Mouse (Mus musculus): Measurements from ENCODE around the gene Cel. TPM values are rescaled to one million over a fixed set of nuclear protein-coding genes. Genes with fewer than 3 reads are reported as not detected.

The Cel gene
- total RNA-seq, 2 experiments from 2014 or later = not detected

DNA sequence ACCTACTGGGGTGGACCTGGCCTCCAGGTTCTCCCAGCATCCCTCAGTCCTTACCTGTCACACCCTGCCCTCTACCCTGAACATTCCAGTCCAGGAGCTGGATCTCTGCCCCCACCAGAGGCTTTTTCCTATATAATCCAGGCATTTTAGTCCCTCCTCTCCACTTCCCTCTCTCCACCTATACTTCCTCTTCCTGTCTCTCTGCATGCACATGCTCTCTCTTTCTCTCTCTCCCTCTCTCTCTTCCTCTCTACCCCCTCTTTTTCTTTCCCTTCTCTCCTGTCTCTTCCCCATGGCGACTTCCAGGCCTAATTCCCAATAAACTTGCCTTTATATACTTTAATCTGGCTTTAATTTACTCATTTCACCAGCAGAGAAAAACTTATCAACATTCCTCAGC lies 25.4 kb upstream of the Cel start:
- ATAC-seq (replicated peaks; ENCODE audit: low FRiP score, poor library complexity, severe bottlenecking) = no peak

- ATAC-seq (replicated peaks; ENCODE audit: low FRiP score, poor library complexity, severe bottlenecking) = no peak
Measured at GRCm38 (mm10) chr2:28585730-28586129, 22.5 kb upstream of the Cel start.

GRCm38 (mm10) chr2:28585043-28585571 lies 21.9 kb upstream of the Cel start:
- peak; percentile 79 for ATAC-seq (replicated peaks; ENCODE audit: low FRiP score, poor library complexity, severe bottlenecking)

- no peak for ATAC-seq (replicated peaks; ENCODE audit: low FRiP score, poor library complexity, severe bottlenecking)
Measured at GRCm38 (mm10) chr2:28583651-28584050, 20.4 kb upstream of the Cel start, which contains the start of gene Gtf3c5. TSS of gene Gtf3c5 (minus strand) at chr2:28583751.

DNA sequence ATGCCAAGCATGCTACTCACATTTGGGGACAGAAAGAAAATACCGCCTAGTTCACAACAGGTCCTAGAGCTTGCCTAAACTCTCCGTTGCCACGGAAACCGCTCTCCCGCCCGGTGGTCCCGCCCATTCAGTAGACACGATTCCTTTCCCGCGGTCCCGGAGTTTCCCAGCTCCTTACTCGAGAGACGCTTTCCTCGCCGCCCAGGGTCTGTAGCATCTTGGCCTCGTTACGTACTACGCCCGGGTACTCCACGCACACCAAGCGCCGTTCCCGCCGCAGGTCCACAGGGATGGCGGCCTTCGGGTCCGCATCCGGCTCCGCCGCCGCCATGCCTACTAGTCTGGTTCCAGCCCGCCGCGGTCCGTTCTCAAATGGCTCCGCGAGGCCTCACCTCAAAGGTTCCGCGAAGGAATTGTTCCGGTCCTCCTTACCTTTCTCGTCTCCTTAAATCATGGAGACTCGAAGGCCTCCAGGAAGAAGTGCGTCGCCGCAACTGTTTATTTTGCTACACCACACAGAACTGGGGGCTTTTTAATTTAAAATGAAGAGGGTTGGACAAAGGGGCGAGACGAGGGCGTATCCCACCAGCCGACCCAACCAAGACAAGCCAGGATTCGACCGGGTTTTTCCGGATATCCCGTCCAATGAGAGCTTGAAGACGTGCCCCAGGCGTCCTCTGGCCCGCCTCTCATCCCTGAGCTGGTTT lies 19.6 kb upstream of the Cel start:
- peak; percentile 87 for ATAC-seq (replicated peaks; ENCODE audit: low FRiP score, poor library complexity, severe bottlenecking)

DNA sequence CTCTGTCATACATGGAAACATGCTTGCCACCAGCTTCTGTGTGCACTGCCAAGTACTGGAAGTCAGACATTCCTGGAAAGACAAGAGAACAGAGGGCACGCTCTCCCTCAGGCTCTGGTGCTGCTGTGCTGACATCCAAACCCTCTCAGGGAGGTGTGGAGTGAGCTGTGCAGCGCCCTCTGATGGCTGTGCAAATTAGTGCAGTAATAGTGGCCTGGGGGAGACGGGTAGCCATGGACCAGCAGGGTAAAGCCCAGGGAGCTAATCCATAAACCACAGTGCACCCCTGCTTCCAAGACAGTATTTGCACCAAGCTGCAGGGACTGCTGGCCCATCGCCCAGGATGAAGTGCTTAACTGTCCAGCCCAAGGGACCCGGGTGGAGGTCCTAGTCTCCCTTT lies 14.8 kb upstream of the Cel start:
- 0 out of 2 replicates have a peak, but pooled peaks have one; percentile 27 for ATAC-seq (replicated peaks; ENCODE audit: low FRiP score, poor library complexity, severe bottlenecking)

GRCm38 (mm10) chr2:28576815-28577214 lies 13.6 kb upstream of the Cel start:
- no peak for ATAC-seq (replicated peaks; ENCODE audit: low FRiP score, poor library complexity, severe bottlenecking)

- no peak for ATAC-seq (replicated peaks; ENCODE audit: low FRiP score, poor library complexity, severe bottlenecking)
Measured at GRCm38 (mm10) chr2:28575341-28575740, 12.1 kb upstream of the Cel start.

DNA sequence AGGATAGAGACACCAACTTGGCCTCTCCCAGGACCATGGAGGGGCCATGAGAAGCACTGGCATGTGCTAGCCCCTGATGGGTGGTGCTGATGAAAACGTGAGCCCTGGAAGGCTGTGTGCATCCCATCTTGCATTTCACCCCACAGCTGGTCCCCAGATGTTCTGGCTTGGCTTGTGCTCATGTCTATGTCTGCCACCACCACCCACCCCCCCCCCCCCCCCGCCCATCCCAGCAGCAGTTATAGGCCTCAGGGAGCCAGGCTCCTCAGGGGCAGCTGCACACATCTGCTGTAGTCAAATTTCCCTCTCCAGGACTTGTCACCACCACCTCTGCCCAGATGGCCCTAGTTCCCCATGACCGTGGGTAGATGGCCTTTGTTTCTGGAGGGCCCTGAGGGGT lies 6.7 kb upstream of the Cel start:
- ATAC-seq (replicated peaks; ENCODE audit: low FRiP score, poor library complexity, severe bottlenecking) = no peak

DNA sequence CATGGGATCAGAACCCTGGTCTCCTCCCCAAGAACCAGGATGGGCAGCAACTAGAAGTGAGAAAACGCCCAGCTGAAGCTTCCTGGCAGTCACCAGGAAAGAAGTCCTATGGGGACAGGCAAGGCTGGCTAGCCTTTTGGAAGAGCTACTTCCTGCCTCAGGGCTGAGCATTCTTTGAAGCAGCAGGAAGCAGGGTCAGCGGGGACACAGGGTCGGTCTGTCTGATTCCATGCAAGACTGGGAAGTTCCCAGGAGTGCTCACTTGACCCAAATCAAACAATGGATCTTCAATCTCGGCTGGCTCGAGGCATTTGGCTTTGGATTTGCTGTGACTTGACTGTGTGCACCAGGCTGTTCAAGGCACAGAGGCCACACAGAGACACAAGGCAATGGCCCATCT lies 3.3 kb upstream of the Cel start:
- ATAC-seq (replicated peaks; ENCODE audit: low FRiP score, poor library complexity, severe bottlenecking) = no peak

- no peak for ATAC-seq (replicated peaks; ENCODE audit: low FRiP score, poor library complexity, severe bottlenecking)
Measured at GRCm38 (mm10) chr2:28564380-28564779, 1.2 kb upstream of the Cel start.

- no peak for ATAC-seq (replicated peaks; ENCODE audit: low FRiP score, poor library complexity, severe bottlenecking)
Measured at GRCm38 (mm10) chr2:28563830-28564229, 627 bp upstream of the Cel start.

- ATAC-seq (replicated peaks; ENCODE audit: low FRiP score, poor library complexity, severe bottlenecking) = no peak
Measured at GRCm38 (mm10) chr2:28557452-28557851, 5.8 kb downstream of the Cel start.

DNA sequence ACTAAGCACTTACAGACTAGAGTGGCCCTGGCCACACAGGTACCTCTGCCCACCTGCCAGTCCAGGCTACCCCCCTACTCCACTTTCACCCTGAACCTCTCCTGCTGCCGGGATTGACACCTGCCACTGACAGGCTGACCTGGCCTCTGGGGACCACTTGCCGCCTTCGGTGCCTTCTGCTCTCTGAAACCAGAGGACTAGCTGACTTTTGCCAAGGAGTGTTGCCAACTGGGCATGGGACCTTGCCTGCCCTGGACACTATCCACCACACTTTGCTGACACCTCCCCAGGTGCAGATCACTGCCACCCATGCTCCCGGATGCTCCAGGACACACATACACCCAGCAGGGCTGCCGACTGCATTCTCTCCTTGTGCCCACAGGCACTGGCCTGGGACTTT lies 10.9 kb downstream of the Cel start:
- no peak for ATAC-seq (replicated peaks; ENCODE audit: low FRiP score, poor library complexity, severe bottlenecking)

- no peak for ATAC-seq (replicated peaks; ENCODE audit: low FRiP score, poor library complexity, severe bottlenecking)
Measured at GRCm38 (mm10) chr2:28549157-28549556, 14.0 kb downstream of the Cel start.

GRCm38 (mm10) chr2:28547237-28548172 lies 15.7 kb downstream of the Cel start:
- ATAC-seq (replicated peaks; ENCODE audit: low FRiP score, poor library complexity, severe bottlenecking) = peak; percentile 67

- no peak for ATAC-seq (replicated peaks; ENCODE audit: low FRiP score, poor library complexity, severe bottlenecking)
Measured at GRCm38 (mm10) chr2:28546560-28546959, 16.6 kb downstream of the Cel start.

- no peak for ATAC-seq (replicated peaks; ENCODE audit: low FRiP score, poor library complexity, severe bottlenecking)
Measured at GRCm38 (mm10) chr2:28545976-28546375, 17.2 kb downstream of the Cel start.

DNA sequence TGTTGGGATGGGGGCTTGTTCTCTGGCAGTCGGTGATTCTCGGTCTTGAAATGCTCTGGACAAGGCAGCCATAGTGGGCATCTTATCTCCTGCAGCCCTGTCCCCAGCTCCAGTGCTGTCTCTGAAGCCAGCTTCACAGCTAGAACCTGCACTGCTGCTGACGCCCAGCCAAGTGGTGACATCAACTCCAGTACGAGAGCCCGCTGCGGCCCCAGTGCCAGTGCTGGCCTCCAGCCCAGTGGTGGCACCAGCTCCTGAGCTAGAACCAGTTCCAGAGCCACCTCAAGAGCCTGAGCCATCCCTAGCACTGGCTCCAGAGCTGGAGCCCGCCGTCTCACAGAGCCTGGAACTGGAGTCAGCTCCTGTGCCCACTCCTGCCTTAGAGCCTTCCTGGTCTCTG lies 19.3 kb downstream of the Cel start:
- ATAC-seq (replicated peaks; ENCODE audit: low FRiP score, poor library complexity, severe bottlenecking) = no peak

- ATAC-seq (replicated peaks; ENCODE audit: low FRiP score, poor library complexity, severe bottlenecking) = no peak
Measured at GRCm38 (mm10) chr2:28540587-28541227, 22.5 kb downstream of the Cel start.
